Mouse (Mus musculus) splenic B cell, adult 2 months (primary cell): Measurements from ENCODE around the gene Cpne2.

Experiments used
- DNase-seq: peaks from one replicate; pipeline ENCODE4 v3.0.0-alpha.2; 2011; ENCODE audit warnings: low read depth, low spot score
- H3K27me3 ChIP-seq: 2 replicates; pipeline ENCODE4 v1.6.1; 2012; ENCODE audit warnings: mild to moderate bottlenecking, low read length, moderate library complexity, mixed read lengths; ENCODE audit not compliant: control insufficient read depth, poor library complexity, insufficient read depth, severe bottlenecking
- H3K36me3 ChIP-seq: 2 replicates; pipeline ENCODE4 v1.6.1; 2012; ENCODE audit warnings: mild to moderate bottlenecking, low read length, moderate library complexity, mixed read lengths; ENCODE audit not compliant: control insufficient read depth, poor library complexity, insufficient read depth, severe bottlenecking

Cpne2 gene

GRCm38 (mm10) chr8:94582569-94582968, 49.8 kb downstream of the Cpne2 start:
- H3K27me3 ChIP-seq, result no peaks in the 10 kb centered on the region
- H3K36me3 ChIP-seq, result peaks cover 3% of the 10 kb centered on the region
- DNase-seq, result no peak

GRCm38 (mm10) chr8:94584238-94584817, 51.5 kb downstream of the Cpne2 start:
- DNase-seq, result peak; percentile 61

GRCm38 (mm10) chr8:94591691-94592090, 58.9 kb downstream of the Cpne2 start:
- no peaks in the 10 kb centered on the region for H3K27me3 ChIP-seq
- DNase-seq, result no peak
- peaks cover 8% of the 10 kb centered on the region for H3K36me3 ChIP-seq

More at GRCm38 (mm10) chr8:94584238-94584817, 51.5 kb downstream of the Cpne2 start:
- no peaks in the 10 kb centered on the region for H3K27me3 ChIP-seq
- H3K36me3 ChIP-seq, result peaks cover 10% of the 10 kb centered on the region

GRCm38 (mm10) chr8:94594211-94594610, 61.4 kb downstream of the Cpne2 start:
- no peaks in the 10 kb centered on the region for H3K27me3 ChIP-seq
- peaks cover 2% of the 10 kb centered on the region for H3K36me3 ChIP-seq
- DNase-seq, result peak; percentile 34

- DNase-seq, result no peak
Observed at GRCm38 (mm10) chr8:94600478-94600877, 67.7 kb downstream of the Cpne2 start.

GRCm38 (mm10) chr8:94601034-94601606, 68.3 kb downstream of the Cpne2 start:
- Histone ChIP-seq H3K36me3 (no peaks in the 10 kb centered on the region), H3K27me3 (no peaks in the 10 kb centered on the region)
- DNase-seq, result no peak

More at GRCm38 (mm10) chr8:94600478-94600877, 67.7 kb downstream of the Cpne2 start:
- no peaks in the 10 kb centered on the region for H3K27me3 ChIP-seq
- no peaks in the 10 kb centered on the region for H3K36me3 ChIP-seq

- DNase-seq, result peak; percentile 100
- no peaks in the 10 kb centered on the region for H3K36me3 ChIP-seq
- H3K27me3 ChIP-seq, result no peaks in the 10 kb centered on the region
Observed at GRCm38 (mm10) chr8:94601607-94602385, 69.0 kb downstream of the Cpne2 start, which contains the start of the genes Rspry1 and Fam192a. TSS of gene Rspry1 (plus strand) at chr8:94601937. TSS of gene Fam192a (minus strand) at chr8:94601997.

GRCm38 (mm10) chr8:94602471-94603131, 69.8 kb downstream of the Cpne2 start:
- Histone ChIP-seq H3K27me3 (no peaks in the 10 kb centered on the region), H3K36me3 (no peaks in the 10 kb centered on the region)
- DNase-seq, result peak; percentile 8

GRCm38 (mm10) chr8:94604030-94604429, 71.2 kb downstream of the Cpne2 start:
- no peaks in the 10 kb centered on the region for H3K27me3 ChIP-seq
- DNase-seq, result no peak
- no peaks in the 10 kb centered on the region for H3K36me3 ChIP-seq

GRCm38 (mm10) chr8:94607064-94607463, 74.3 kb downstream of the Cpne2 start:
- peak; percentile 31 for DNase-seq
- no peaks in the 10 kb centered on the region for H3K36me3 ChIP-seq
- H3K27me3 ChIP-seq, result no peaks in the 10 kb centered on the region
